Mouse (Mus musculus) lung, postnatal 36 days (tissue): ENCODE results near the gene Pi4ka.

ENCODE experiments used
- DNase-seq: peaks from one replicate; pipeline ENCODE4 v3.0.0; 2022; ENCODE audit warnings: mixed read lengths

The Pi4ka gene

DNA sequence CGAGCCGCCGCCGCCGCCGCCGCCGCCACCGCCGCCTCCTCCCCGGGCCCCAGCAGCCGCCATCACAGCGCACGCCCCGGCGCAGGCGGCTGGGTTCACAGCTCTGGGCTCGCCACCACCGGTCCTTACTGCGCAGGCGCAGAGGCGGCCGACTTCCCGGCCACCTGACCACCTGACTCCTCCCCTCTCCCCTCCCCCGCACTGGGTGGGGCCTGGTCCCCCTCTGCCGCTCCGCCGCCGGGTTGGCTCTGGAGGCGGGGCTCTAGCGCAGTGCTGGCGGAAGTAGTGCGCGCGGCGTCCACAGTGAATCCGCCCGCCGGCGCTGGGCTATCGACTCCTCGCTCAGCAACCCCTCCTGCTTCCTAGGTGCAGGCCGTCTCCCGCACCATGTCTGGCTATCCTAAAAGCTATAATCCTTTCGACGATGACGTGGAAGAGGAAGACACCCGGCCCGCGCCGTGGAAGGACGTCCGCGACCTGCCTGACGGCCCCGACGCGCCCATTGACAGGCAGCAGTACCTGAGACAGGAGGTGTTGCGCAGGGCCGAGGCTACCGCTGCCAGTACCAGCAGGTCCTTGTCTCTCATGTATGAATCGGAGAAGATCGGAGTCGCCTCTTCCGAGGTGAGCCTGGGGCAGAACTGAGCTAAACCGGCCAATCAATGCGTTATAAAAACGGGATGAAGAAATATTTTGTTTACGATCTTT, at the start of gene Pi4ka, which contains the start of gene Snap29:
Gene Pi4ka (minus strand): TSS at position 579 of the 708 bp plus-strand sequence.
Gene Snap29 (plus strand): TSS at position 251 of the 708 bp plus-strand sequence.
- peak; percentile 100 for DNase-seq

DNA sequence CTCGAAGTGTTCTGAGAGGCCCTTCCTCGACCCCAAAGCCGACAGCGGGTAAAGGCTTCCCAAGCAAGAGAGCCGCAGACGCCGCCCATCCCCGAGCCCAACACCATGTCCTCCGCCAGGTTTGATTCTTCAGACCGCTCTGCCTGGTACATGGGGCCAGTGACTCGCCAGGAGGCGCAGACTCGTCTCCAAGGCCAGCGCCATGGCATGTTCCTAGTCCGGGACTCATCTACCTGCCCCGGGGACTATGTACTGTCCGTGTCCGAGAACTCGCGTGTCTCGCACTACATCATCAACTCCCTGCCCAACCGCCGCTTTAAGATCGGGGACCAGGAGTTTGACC, 46.2 kb upstream of the Pi4ka start:
- peak; percentile 43 for DNase-seq

DNA sequence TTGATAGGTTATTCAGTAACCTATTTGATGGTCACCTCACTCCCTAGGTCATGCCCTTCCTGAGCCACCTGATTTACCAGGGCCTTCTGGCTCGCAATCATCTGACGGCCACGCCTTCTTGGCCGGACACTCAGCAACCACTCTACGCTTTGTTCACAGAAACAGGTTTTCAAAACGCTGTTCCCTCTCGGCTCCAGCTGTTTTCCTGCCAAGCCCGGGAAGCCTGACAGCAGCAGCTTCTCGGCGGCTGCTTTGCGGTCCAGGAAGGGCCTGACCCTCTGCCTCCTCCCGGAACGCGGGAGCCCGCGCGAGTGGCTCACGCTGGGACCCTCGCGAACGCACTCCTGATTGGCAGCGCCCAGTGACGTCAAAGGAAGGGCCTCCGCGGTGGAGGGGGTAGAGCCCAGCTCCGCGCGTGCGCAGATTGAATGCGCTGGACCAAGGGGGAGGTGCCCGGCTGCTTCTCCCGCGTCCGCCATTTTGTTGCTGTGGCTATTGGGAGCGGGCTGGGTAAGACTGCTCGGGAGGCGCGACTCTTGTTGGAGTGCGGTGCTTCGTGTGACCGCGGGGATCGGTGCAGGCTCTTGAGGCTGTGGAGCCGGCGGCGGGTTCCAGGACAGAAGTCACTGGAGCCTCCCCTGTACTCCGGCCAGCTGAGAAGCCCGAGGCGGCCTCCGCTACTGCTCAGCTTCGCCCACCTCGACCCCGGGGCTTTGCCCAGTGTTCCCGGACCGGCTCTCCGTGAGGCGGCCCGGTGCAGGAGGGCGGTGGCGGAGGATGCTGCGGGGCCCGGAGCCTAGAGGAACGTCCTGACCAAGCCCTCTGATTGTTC, 45.6 kb upstream of the Pi4ka start, which contains the start of gene Crkl:
Gene Crkl (plus strand): TSS at position 447 of the 832 bp plus-strand sequence.
- DNase-seq = peak; percentile 98

DNA sequence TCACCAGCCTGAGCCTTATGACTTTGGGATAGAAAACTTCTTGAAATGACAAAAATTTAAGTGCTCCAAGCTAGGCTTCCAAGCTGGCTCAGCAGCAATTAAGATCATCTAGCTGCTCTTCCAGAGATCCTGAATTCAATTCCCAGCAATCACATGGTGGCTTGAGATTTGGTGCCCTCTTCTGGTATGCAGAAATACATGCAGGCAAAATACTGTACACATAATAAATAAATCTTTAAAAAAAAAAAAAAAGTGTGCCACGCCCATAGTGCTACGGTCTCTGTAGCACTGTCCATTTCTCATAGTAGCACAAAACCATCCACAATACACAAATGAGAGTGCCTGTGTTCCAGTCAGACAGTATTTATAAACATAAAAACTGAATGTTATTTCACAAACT, 26.5 kb upstream of the Pi4ka start:
- DNase-seq = peak; percentile 8

DNA sequence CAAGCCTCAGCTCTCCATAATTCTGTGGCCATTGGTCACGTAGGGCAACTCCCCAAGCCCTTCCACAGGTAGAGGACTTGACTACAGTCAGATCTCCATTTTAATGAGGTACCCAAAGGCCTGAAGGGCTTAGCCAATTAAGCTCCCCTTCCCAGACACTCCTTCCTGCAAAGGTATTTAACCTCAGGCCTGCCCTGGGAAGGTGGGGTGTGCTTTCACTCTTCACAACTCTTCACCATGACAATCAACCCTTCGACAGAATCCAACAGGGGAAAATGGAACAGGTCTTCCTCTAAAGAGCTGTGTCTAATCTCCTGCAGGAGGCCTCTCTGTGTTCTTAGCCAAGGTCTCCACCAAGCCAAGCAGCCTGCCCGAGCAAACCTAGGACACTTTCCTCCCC, 16.9 kb upstream of the Pi4ka start:
- DNase-seq = no peak

DNA sequence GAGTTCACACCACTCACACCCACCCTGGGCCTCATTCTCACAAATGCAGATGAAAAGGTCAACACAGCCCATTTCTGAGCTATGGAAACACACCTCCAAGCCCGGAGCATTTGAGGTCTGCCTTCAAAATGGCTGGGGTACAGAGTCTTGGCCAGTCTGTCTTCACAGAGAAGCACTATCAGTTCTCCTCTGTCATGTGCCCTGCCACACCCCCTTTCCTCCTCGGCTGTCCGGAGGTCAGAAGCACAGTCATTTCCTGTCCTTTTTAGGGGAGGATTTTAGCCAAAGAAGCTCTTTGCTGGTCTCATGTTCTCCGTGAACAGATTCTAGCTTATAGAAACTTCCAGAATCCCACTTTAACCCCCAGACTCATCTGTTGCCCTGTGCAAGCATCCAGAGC, 4.1 kb upstream of the Pi4ka start:
- DNase-seq = no peak

DNA sequence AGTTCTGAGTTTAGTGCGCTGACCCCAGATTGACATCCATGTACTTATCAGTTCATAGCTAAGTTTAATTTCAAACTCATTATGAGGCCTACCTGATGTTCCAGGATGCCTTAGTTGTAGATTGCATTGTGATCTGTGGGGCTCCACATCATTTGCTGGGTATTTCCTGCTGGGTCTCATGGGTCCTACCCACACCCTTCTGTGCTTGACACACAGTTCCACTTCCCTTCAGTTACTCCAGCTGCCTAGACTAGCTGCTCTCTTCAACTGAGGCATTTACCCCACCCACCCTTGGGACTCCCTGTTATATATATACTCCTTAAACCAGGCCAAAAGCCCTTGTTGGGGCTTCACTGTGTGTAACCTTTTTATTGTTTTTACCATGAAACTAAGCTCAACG, 2.9 kb upstream of the Pi4ka start:
- DNase-seq = no peak

DNA sequence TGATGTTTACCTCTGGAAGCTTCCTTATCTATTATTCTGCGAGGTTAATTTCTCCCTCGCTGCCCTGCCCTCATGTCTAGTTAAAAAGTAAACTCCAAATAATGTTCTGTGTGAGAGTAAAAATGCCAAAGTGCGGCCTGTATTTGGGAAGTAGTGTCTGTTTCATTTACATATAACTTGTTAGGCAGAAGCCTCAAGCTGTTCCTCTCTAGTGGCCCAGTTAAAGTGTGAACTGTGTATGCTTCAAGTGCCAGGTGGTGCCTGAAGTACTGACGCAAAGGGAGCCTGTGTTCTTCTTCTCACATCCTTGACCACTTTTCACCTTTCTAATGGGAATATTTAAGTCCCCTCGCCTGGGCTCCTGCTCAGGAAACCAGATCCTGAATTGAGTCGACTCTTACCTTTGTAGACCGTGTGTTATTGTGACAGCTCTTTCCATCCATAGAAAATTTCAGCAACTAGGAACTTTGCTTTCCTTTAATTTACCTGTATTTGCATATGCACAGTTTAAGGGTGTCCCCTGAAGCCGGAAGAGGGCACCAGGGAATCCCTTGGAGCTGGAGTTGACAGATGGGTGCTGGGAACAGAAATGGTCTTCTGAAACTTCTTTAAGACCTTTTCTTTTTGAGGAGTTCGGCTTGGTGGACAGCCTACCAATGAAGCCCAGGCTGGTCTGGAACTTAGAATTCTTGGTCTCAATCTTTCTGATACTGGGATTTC, 558 bp upstream of the Pi4ka start:
- peak; percentile 16 for DNase-seq

DNA sequence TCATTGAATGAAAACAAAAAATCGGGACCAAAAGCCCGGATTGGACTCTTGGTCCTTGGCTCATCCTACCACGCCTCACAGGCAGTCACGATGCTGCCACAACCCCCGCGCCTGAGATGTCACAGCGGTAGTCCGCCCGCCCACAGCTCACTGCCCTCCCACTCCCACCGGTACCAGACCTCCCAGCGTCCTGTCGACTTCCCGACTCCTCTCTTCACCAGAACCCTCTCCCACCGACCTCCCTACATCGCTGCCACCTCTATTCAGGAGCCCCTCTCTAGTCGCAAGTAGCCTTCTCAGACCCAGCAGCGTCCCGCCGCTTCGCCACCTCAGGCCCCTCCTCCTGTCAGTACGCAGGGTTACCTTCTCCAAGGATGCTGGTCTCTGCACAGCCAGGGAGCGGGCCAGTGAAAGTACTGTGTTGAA, 830 bp downstream of the Pi4ka start:
- peak; percentile 65 for DNase-seq

DNA sequence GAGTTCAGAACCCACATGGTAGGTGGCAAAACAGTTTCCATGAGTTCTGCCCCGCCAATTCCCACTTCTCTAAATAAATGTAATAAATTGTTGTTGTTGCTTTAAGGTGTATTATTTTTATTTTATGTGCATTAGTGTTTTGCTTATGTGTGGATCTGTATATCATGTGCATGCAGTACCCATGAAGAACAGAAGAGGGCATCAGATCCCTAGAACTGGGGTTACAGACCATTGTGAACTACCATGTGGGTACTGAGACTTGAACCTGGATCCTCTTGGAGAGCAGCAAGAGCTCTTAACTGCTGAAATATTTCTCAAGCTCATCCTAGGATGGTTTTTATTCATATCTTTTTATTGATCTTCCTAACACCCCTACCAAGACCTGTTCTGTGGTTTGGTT, 3.3 kb downstream of the Pi4ka start:
- DNase-seq = peak; percentile 84

DNA sequence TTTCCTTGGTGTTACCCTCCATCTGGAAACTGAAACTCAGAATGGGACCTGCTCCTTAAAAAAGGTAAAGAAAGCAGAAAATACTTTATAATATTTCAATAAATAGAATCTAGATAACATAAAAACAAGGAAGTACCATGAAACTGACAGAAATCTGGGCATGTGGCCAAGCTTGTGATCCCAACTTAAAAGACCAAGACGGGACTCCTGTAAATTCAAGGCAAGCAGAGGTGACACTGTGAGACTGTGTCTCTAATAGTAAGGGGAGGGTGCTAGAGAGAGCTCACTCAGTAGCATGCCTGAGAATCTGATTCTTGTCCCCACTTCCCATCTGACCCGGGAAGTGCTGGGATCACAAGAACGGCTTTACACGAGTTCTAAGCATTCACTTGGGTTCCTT, 13.3 kb downstream of the Pi4ka start:
- no peak for DNase-seq

DNA sequence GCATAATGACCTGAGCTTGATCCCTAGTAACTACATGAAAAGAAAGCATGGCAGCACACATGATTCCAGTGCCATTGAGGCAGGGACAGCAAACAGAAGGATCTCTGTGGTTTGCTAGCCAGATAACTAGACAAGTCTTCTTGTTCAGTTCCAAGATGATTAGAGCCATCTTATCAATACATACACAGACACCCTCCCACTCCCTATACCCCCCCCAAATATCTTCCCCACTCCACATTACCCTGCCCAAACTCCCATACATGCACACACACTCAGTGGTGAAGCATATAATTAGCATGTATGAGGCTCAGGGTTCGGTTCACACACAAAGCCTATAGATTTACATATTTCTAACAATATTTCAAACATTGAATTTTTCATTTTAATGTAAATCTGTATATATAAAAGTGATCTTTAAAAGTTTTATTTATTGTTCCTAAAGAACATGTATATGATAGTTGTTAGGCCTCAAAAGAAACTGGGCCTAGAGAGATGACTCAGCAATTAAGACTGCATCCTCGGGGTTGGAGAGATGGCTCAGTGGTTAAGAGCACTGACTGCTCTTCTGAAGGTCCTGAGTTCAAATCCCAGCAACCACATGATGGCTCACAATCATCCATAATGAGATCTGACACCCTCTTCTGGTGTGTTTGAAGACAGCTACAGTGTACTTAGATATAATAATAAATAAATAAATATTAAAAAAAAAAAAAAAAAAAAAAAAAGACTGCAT, 22.4 kb downstream of the Pi4ka start:
- DNase-seq = no peak

DNA sequence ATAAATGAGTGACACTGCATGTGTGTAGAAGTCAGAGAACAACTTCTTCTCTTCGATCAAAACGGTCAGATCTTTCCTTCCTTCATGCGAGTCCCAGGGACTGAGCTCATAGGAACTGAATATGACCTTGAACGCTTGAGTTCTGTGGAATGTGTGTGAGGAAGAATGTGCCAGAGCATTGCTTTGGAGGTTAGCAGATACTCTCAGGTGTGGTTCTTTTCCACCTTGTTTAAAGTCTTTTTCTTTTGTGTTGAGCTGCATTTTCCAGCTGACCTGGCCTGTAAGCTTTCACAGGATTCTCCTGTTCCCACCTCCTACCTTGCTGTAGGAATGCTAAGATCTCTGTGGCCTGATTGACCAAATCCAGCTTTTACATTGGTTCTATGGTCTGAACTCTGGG, 23.8 kb downstream of the Pi4ka start:
- DNase-seq = no peak

DNA sequence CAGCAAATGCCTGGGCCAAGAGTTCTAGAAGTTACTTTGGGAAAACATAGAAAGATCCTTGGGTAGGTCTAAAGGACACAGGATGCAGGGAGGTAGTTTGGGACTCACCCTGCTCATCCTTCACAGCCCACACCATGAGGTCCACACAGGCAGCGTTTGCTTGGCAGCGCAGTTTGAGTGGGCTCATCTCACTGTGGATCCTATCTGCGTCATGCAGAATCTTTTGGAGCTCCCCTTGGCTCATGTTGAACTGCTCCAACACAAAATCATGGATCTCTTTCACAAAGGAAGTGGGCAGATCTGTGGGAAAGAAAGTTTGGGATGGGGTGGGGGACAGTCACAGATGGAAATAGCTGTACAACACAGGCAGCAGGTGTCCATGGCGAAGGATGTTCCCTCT, 47.3 kb downstream of the Pi4ka start:
- DNase-seq = no peak

DNA sequence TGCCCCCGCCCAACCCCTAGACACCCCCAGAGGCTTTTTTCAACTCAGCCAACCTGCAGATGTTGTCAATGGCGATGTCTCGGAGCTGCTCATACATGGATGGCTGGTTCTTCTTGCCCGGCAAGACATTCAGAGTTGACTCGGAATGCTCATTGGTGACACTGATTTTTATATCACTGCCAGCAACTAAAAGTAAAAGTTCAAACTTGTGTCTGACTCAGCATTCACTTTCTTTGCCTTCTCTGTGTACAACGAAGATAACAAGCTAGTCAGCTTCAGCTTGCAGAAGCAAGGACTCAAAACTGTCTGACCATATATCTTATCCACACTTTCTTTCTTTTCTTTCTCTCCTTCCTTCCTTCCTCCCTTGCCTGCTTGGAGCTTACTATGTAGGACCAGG, 50.1 kb downstream of the Pi4ka start:
- no peak for DNase-seq

DNA sequence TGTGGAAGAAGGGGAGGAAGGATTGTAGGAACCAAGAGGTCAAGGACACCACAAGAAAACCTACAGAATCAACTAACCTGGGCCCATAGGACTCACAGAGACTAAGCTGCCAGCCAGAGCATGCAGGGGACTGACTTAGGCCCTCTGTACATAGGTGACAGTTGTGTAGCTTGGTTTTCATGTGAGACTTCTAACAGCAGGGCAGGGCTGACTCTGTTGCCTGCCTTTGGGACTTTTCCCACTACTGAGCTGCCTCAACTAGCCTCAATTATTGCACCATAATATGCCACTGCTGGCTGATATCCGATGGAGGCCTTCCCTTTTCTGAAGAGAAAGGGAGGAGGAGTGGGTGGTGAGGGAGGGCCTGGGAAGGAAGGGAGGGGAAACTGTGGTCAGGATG, 59.3 kb downstream of the Pi4ka start:
- no peak for DNase-seq

DNA sequence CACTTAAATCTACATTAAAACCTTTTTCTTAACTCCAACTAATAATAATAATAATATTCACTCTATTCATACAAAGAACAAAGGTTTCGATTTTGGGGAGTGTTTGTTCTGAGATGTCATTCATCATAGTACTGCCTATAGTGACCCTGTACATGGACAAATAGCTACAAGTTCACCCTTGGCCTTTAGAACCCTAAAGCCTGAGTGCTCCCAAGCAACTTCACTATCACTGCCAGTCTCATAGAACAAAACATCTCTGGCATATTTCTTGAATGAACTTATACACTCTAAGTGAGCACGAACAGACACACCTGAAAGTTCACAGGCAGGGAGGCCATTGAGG, 60.3 kb downstream of the Pi4ka start:
- DNase-seq = no peak

DNA sequence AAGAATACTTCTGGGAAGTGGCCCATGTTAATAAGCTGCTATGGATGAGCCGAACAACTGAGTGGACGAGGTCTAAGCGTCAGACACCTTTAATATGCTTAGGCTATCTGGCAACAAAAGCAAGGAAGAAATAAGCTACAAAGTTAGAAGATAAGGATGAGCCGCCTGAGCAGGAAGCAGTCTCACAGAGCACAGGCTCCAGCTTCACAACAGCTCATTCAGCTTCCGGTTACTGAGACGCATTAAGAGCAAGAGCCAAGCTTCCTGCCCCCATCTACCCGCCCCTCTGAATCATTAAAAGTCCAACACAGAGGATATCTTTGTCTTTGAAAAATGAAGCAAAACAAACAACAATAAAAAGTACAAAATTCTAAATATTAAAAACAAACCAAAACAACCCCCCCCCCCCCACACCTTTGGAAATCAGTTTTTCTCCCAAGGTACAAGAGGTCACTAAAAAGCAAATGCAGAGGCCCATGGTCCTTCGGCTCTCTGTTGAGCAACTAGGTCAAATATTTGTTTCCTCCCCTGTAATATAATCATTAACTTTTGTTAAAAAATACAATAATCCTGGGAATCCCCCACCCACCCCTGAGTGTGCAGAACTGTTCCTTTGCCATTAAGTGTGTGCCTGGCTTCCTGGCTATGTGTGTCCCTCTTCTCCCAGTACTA, 60.8 kb downstream of the Pi4ka start:
- DNase-seq = peak; percentile 24

DNA sequence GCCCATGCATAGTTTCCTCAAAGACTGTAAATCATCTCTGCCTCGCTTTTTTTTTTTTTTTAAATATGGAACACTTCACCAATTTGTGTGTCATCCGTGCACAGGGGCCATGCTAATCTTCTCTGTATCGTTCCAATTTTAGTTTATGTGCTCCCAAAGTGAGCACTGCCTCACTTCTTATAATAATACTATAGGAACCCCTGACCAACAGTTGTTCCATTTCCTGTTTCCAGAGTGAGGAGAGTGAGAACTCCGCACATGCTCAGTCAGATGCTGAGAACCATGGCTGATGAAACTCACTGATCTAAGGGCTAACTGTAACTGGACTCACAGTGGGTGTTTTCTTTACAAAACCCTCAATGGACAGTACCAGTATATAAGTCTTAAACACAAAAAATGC, 64.3 kb downstream of the Pi4ka start:
- no peak for DNase-seq

DNA sequence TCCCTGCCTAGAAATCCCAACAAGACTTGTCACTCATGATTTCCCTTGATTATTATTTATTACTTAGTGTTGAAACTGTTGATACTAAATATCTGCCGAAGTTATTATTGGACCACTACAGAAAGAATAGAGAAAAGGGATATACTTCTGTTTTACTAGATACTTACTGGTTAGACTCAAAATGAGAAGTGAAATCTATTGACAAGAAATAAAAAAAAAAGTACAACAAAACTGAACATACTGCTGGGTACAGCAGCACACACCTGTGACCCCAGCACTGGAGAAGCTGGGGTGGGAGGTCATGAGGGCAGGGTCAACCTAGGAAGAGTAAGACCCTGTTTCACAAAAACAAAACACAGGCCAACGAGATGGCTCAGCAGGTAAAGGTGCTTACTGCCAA, 65.4 kb downstream of the Pi4ka start:
- DNase-seq = no peak

DNA sequence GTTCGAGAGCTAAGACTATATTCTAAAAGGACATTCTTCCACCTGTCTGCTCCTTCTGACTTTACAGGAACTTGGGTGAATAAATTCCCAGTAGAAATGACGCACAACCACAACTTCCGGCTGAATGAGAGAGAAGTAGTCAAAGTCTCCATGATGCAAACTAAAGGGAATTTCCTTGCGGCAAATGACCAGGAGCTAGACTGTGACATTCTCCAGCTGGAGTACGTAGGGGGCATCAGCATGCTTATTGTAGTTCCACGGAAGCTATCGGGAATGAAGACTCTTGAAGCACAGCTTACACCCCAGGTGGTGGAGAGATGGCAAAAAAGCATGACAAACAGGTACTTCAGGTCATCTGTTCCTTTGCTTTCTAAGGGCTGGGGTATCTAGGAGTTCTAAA, 66.4 kb downstream of the Pi4ka start:
- DNase-seq = no peak

DNA sequence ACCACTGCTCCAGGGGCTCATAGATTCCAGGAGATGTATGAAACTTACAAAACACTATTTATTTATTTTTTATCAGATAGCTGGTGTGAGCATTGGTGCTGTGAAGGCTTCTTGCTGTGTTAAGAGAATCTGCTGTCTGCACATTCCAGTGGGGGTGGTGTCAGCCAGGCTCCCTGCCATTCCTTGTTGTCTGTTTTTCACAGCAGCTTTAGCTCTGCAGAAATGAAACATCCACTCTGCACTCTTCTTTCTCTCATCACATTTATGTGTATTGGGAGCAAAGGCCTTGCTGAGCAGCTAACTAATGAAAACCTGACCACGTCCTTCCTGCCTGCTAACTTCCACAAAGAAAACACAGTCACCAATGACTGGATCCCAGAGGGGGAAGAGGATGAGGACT, 70.0 kb downstream of the Pi4ka start:
- no peak for DNase-seq

DNA sequence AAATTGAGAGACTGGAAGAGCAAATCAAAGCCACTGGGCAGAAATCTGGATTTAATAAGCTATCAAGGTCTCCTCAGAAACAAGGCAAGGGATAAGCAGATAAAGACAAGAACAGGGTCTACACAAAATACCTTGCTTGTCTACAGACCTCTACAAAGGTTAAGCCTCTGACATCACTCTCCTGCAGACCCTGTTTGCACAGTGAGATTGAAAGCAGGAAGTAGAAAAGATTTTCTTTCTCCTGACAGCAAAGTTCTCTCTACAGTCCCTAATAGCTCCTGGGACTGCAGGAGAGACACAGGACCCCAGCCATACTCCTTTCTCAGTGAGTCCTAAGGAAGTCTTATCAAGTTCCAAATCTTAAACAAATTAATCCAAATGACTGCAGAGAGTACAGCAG, 71.5 kb downstream of the Pi4ka start:
- no peak for DNase-seq
